Mouse (Mus musculus) adrenal gland, postnatal 10 days (tissue): ENCODE data around the gene Ly6g6f. TPM values are rescaled to one million over a fixed set of nuclear protein-coding genes. Genes with fewer than 3 reads are reported as not detected.

Experiments used
- DNase-seq: peaks from one replicate; pipeline ENCODE4 v3.0.0; 2021; ENCODE audit warnings: mixed read lengths
- total RNA-seq, 2 experiments: library from RNA; stranded (reverse); gene quantifications; 2 replicates each; pipeline ENCODE4 v1.2.3; 2021

Ly6g6f gene
- total RNA-seq, 2 experiments from 2014 or later = 0.48 TPM; not detected in 1

- DNase-seq = peak; percentile 53
These were observed 7.6 kb downstream of the Ly6g6f start, which contains the start of gene Ly6g6d for GRCm38 (mm10) chr17:35077786-35078233. Gene Ly6g6d (minus strand): TSS chr17:35078065.

- no peak for DNase-seq
These were observed 8.1 kb downstream of the Ly6g6f start for GRCm38 (mm10) chr17:35077285-35077684.

GRCm38 (mm10) chr17:35076507-35077176 lies 8.8 kb downstream of the Ly6g6f start, which contains the start of gene Ly6g6e:
Gene Ly6g6e (plus strand): TSS chr17:35076902.
- no peak for DNase-seq

- DNase-seq = no peak
These were observed 11.3 kb downstream of the Ly6g6f start for GRCm38 (mm10) chr17:35074097-35074496.

- no peak for DNase-seq
These were observed 14.0 kb downstream of the Ly6g6f start for GRCm38 (mm10) chr17:35071454-35071853.

- DNase-seq = no peak
These were observed 14.7 kb downstream of the Ly6g6f start for GRCm38 (mm10) chr17:35070556-35071229.

- DNase-seq = no peak
These were observed 17.0 kb downstream of the Ly6g6f start for GRCm38 (mm10) chr17:35068213-35068914.

- no peak for DNase-seq
These were observed 19.3 kb downstream of the Ly6g6f start, which contains the start of gene Mpig6b for GRCm38 (mm10) chr17:35066084-35066483. Gene Mpig6b (minus strand): TSS chr17:35066184.

- DNase-seq = peak; percentile 52
These were observed 20.2 kb downstream of the Ly6g6f start, which contains the start of gene Ly6g6c for GRCm38 (mm10) chr17:35064951-35065947. Gene Ly6g6c (plus strand): TSS chr17:35065388.

- DNase-seq = no peak
These were observed 21.0 kb downstream of the Ly6g6f start for GRCm38 (mm10) chr17:35064378-35064877.

- DNase-seq = no peak
These were observed 21.9 kb downstream of the Ly6g6f start for GRCm38 (mm10) chr17:35063466-35063865.

- DNase-seq = no peak
These were observed 24.1 kb downstream of the Ly6g6f start for GRCm38 (mm10) chr17:35061299-35061698.

GRCm38 (mm10) chr17:35060737-35061297 lies 24.6 kb downstream of the Ly6g6f start:
- no peak for DNase-seq

- DNase-seq = no peak
These were observed 25.3 kb downstream of the Ly6g6f start for GRCm38 (mm10) chr17:35060071-35060470.

GRCm38 (mm10) chr17:35058911-35059892 lies 26.2 kb downstream of the Ly6g6f start, which contains the start of gene Ddah2:
Gene Ddah2 (plus strand): TSS chr17:35059035.
- DNase-seq = peak; percentile 92

GRCm38 (mm10) chr17:35058316-35058715 lies 27.1 kb downstream of the Ly6g6f start:
- no peak for DNase-seq

GRCm38 (mm10) chr17:35057090-35057489 lies 28.3 kb downstream of the Ly6g6f start:
- no peak for DNase-seq

GRCm38 (mm10) chr17:35055691-35056495 lies 29.5 kb downstream of the Ly6g6f start:
- DNase-seq = no peak
